Mouse (Mus musculus) layer of hippocampus, adult 9-10 months (tissue): ENCODE measurements around the gene Evx2.

ENCODE experiments used
- DNase-seq: peaks from one replicate; pipeline ENCODE4 v3.0.0; 2022; ENCODE audit warnings: low spot score

Gene Evx2

GRCm38 (mm10) chr2:74680561-74681398, 21.4 kb upstream of the Evx2 start:
- DNase-seq = no peak

GRCm38 (mm10) chr2:74679980-74680379, 20.6 kb upstream of the Evx2 start:
- no peak for DNase-seq

DNA sequence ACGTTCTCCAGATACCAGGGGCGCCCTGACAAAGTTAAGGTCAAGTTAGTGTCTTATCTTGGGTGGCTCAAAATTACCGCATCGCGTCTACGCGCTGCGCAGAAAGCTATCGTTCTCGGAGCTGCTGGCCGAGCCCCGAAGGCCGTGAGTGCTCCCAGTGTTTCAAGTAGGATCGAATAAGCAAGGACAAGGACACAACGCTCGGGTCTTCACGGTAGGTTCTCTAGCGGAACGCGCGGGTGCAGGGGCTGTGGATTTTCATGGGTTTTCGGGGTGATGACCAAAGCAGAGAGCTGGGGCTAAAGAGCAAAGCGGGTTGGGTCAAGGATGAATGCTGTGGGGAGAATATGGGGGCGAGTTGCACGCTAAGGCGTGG, 20.2 kb upstream of the Evx2 start:
- DNase-seq = no peak

GRCm38 (mm10) chr2:74678891-74679595, 19.7 kb upstream of the Evx2 start, which contains the start of gene Hoxd11:
Gene Hoxd11, plus strand, starts transcription at chr2:74679557.
- no peak for DNase-seq

- DNase-seq = no peak
Measured at GRCm38 (mm10) chr2:74677106-74677505, 17.7 kb upstream of the Evx2 start.

- DNase-seq = no peak
Measured at GRCm38 (mm10) chr2:74676376-74677052, 17.2 kb upstream of the Evx2 start.

- no peak for DNase-seq
Measured at GRCm38 (mm10) chr2:74675666-74676282, 16.4 kb upstream of the Evx2 start.

DNA sequence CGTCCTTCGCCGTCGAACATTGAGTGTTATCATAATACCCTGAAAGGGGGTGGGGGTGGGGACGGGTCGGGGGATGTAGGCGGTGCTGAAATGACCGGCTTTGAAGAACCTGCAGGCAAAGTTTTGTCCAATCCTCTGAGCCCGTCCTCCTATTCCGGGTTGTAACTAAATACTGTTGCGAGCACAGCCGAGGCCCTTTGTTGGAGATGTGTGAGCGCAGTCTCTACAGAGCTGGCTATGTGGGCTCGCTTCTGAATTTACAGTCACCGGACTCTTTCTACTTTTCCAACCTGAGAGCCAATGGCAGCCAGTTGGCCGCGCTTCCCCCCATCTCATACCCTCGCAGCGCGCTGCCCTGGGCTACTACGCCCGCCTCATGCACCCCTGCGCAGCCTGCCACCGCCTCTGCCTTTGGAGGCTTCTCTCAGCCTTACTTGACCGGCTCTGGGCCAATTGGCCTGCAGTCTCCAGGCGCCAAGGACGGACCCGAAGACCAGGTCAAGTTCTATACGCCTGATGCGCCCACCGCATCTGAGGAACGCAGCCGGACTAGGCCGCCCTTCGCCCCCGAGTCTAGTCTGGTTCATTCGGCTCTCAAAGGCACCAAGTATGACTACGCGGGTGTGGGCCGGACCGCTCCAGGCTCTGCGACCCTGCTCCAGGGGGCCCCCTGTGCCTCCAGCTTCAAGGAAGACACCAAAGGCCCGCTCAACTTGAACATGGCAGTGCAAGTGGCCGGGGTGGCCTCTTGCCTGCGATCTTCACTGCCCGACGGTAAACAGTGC, 15.7 kb upstream of the Evx2 start, which contains the start of gene Hoxd12:
Gene Hoxd12 (plus strand): TSS at position 133 of the 785 bp plus-strand sequence.
- DNase-seq = no peak

- no peak for DNase-seq
Measured at GRCm38 (mm10) chr2:74673835-74674425, 14.6 kb upstream of the Evx2 start.

DNA sequence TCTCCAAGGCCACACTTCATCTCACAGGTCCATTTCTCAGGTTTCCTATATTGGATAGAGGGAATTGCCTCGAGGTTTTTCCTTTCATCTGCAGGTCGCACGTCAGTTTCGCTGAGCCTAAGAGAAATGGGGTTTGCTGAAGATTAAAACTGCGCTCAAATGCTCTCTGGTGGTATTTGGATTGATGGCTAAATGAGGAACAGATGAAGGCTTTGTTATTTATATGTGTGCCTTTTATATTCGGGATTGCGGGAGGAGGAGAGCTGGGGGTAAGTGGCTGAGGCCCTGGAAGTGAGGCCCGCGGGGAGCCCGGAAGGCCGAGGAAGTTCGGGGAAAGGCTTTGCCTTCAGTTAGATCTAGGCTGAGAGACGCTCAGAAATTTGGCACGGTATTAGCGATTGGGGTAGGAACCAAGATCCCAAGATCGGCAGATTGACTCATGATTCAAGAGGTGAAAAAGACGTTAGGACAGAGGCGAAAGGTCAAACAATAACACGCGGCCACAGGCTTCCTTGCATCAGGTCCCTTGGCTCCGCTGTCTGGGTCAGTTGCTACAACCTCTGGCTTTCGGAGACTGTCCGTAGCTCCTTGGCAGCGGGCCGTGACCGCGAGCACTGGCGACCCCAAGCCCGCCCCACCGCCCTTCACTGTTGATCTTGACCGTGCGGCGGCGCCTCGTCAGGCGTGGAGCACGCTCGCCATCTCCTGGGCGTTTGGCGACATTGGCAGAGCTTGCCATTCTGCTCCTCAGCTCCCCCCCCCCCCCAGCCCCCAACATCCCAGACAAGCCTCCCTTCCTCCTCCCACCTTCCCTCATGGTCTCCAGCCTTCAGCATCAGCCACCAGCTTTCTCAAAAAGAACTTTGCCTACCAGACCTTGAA, 13.4 kb upstream of the Evx2 start:
- no peak for DNase-seq

GRCm38 (mm10) chr2:74671847-74672246, 12.5 kb upstream of the Evx2 start:
- no peak for DNase-seq

DNA sequence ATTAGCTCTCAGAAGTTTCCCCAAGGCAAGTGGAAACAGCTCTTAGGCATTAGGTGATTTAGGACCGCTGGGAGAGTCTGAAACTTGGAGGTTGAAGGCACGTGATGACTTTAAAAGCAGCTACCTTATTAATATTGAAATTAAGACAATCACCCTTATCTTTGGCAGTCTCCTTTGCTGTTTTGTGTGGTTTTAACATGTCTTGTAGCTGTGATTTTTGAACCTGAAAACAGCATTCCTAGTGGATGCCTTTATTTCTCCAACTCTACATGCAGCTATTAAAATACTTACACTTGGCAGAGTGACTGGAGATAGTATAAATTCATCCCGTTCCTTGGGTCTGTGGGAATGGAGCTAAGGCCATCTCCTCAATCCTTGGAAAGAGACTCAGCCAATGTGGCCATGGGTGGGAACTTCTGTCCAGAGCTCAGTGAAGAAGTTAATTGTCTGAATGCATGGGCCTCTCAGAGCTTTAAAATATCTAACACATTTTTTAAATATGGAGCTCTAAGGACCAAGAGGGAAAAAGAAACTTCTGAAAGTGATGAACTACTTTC, 11.4 kb upstream of the Evx2 start:
- DNase-seq = no peak

DNA sequence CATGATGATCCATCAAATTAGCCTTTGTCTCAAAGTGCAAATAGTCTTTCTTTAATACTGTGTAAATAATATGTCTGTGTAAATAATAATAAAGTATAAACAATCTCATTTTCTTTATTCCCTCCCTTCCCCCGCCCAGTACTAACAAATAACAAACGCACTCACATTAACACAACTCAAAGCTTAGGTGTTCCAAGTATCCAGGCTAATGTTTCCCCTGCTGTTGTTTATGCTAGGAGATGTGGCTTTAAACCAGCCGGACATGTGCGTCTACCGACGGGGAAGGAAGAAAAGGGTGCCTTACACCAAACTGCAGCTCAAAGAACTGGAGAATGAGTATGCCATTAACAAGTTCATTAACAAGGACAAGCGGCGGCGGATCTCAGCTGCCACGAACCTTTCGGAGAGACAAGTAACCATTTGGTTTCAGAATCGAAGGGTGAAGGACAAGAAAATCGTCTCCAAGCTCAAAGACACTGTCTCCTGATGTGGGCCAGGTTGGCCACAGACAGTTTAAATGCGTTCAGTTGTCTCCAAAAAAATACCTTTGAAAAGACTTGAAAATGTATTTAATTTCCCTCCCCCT, 10.4 kb upstream of the Evx2 start:
- DNase-seq = no peak

DNA sequence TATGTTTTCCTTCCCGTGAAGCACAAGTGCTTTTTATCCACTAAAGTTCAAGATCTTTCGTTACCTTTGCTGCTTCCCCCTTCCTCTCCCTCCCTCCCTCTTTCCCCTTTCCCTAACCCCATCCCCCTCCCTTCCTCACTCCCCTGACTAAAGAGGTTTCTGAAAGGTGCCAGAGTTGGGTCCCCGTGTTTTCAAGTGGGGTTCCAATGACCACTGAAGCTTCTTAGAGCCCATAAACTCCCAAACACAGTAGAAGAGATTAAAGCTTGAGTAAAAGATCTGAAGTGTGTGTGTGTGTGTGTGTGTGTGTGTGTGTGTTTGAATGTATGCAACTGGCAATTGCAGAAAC, 9.8 kb upstream of the Evx2 start:
- DNase-seq = no peak

- DNase-seq = no peak
Measured at GRCm38 (mm10) chr2:74668370-74669229, 9.2 kb upstream of the Evx2 start.

GRCm38 (mm10) chr2:74667842-74668357, 8.5 kb upstream of the Evx2 start, which contains the start of gene Hoxd13:
Gene Hoxd13, plus strand, starts transcription at chr2:74668310.
- no peak for DNase-seq

DNA sequence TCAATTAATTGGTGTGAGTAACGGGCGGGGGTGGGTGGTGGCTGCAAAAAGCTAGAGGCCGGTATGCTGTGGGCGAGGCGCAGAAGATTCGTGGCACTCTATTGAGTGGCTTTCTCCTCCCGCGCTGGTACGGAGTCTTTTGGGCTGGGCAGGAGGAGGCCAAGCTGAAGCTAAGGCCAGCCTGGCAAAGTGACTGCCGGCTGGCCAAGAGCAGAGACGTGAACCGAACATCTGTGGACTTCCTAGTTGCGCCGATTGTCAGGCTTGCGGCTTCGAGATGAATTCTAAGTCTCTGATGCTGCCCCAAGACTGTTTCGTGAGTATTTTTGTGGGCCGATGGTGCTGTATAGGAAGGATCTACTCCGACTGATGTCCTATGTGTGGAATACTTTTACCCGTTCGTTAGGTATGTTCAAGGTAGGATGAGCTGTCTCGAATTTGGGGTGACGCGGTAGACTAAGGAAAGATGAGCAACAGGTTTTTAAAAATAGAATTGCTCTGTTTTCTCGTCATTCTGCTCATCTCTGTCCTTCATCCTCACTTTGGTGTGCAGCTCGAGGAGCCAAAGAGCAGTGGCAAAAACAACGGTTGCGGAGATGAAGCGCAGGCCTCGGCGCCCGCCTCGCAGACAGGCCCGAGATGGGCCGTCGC, 8.0 kb upstream of the Evx2 start:
- DNase-seq = no peak

DNA sequence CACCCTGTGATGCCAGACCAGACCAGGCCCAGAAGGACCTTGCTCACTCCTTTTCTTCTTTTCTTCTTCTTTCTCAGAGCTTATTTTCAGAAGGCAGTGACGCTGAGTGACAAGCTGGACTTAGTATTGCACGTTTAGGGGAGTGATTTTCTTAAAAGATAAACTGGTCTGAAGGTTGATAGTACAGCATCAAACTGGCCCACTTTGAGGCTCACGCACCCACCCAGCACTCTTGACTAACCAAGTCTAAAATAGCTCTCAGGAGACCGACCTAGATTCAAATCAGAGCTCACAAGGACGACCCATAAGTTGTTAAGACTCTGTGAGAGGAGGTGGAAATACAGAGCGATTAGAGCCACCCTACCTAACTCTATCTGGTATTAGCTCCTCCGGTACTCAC, 7.1 kb upstream of the Evx2 start:
- DNase-seq = no peak
